Mouse (Mus musculus) left cerebral cortex, adult 9 months (tissue): Measurements from ENCODE around the gene Ifrd2.

Experiments
- DNase-seq, 2 experiments: peaks; one replicate each; pipeline ENCODE4 v3.0.0; 2022; ENCODE audit warnings: low spot score in 2 of 2

Gene Ifrd2

GRCm38 (mm10) chr9:107598385-107598784 lies 10.9 kb downstream of the Ifrd2 start:
- no peak for DNase-seq

GRCm38 (mm10) chr9:107599433-107599832 lies 12.0 kb downstream of the Ifrd2 start:
- DNase-seq: no peak

- no peak for DNase-seq
Measured at GRCm38 (mm10) chr9:107599842-107600241, 12.4 kb downstream of the Ifrd2 start.

- DNase-seq: no peak
Measured at GRCm38 (mm10) chr9:107600745-107601144, 13.3 kb downstream of the Ifrd2 start.

GRCm38 (mm10) chr9:107601275-107601674 lies 13.8 kb downstream of the Ifrd2 start:
- DNase-seq: no peak

GRCm38 (mm10) chr9:107602068-107602648 lies 14.7 kb downstream of the Ifrd2 start:
- DNase-seq: peak in 1 of 2 experiments; percentile 93

- DNase-seq: no peak
Measured at GRCm38 (mm10) chr9:107603251-107603650, 15.8 kb downstream of the Ifrd2 start.

- no peak for DNase-seq
Measured at GRCm38 (mm10) chr9:107605041-107605661, 17.7 kb downstream of the Ifrd2 start.

GRCm38 (mm10) chr9:107606591-107606990 lies 19.1 kb downstream of the Ifrd2 start:
- DNase-seq: no peak

- DNase-seq: no peak
Measured at GRCm38 (mm10) chr9:107607036-107607435, 19.6 kb downstream of the Ifrd2 start.

- DNase-seq: no peak
Measured at GRCm38 (mm10) chr9:107607653-107608245, 20.3 kb downstream of the Ifrd2 start.

- no peak for DNase-seq
Measured at GRCm38 (mm10) chr9:107608741-107609432, 21.4 kb downstream of the Ifrd2 start, which contains the start of gene Sema3b. Gene Sema3b (minus strand): TSS chr9:107609229.

GRCm38 (mm10) chr9:107609433-107609830 lies 22.0 kb downstream of the Ifrd2 start:
- DNase-seq: no peak

GRCm38 (mm10) chr9:107611456-107612190 lies 24.2 kb downstream of the Ifrd2 start:
- DNase-seq: no peak

GRCm38 (mm10) chr9:107612191-107612944 lies 24.9 kb downstream of the Ifrd2 start:
- DNase-seq: peak; percentile 91 to 98

GRCm38 (mm10) chr9:107612945-107613569 lies 25.6 kb downstream of the Ifrd2 start:
- DNase-seq: no peak

- no peak for DNase-seq
Measured at GRCm38 (mm10) chr9:107615035-107615434, 27.6 kb downstream of the Ifrd2 start.

- DNase-seq: no peak
Measured at GRCm38 (mm10) chr9:107617461-107617860, 30.0 kb downstream of the Ifrd2 start.

GRCm38 (mm10) chr9:107618098-107618497 lies 30.7 kb downstream of the Ifrd2 start:
- no peak for DNase-seq

GRCm38 (mm10) chr9:107618778-107619545 lies 31.5 kb downstream of the Ifrd2 start:
- no peak for DNase-seq
